Mouse (Mus musculus) liver, embryonic 14.5 days (tissue): ENCODE measurements around the gene Themis. TPM values are rescaled to one million over a fixed set of nuclear protein-coding genes. Genes with fewer than 3 reads are reported as not detected.

ENCODE experiments used
- ATAC-seq: fragments of 200-750 bp; cut with Nextera tagmentation; 2 replicates; pipeline ENCODE4 v1.8.0; 2017; ENCODE audit warnings: moderate number of reproducible peaks, mild to moderate bottlenecking, moderate library complexity; ENCODE audit not compliant: insufficient read depth
- DNase-seq, 3 experiments: peaks; one replicate each; pipeline ENCODE4 v3.0.0-alpha.2; 2012 to 2013; ENCODE audit warnings: low read depth in 3 of 3, low spot score in 3 of 3
- H3K27ac ChIP-seq: fragments of 300-500 bp; sonication (generic); 2 replicates; pipeline ENCODE4 v1.5.1; 2014; ENCODE audit warnings: moderate library complexity, mild to moderate bottlenecking, control low read depth, inconsistent platforms
- H3K27me3 ChIP-seq: fragments of 300-500 bp; sonication (generic); 2 replicates; pipeline ENCODE4 v1.6.1; 2014; ENCODE audit warnings: mild to moderate bottlenecking, low read length, moderate library complexity; ENCODE audit not compliant: control insufficient read depth, insufficient read depth
- H3K36me3 ChIP-seq: fragments of 300-500 bp; sonication (generic); replicated peaks from 2 replicates; pipeline ENCODE4 v1.6.1; 2014; ENCODE audit warnings: low read depth; ENCODE audit not compliant: control insufficient read depth, insufficient read depth
- H3K4me1 ChIP-seq, 2 experiments: fragments of 200-500 bp in 1 of 2; fragments of 300-500 bp in 1 of 2; sonication (generic) in 1 of 2; replicated peaks; 2 replicates each; pipeline ENCODE4 v1.6.1; 2012 to 2014; ENCODE audit warnings: antibody characterized with exemption in 1 of 2, inconsistent platforms in 1 of 2, low read length in 1 of 2; ENCODE audit not compliant: control insufficient read depth in 2 of 2, insufficient read depth in 2 of 2
- H3K4me2 ChIP-seq: fragments of 300-500 bp; sonication (generic); 2 replicates; pipeline ENCODE4 v1.6.1; 2014; ENCODE audit warnings: low read depth, mild to moderate bottlenecking, control low read depth, moderate library complexity
- H3K4me3 ChIP-seq, 2 experiments: fragments of 200-500 bp in 1 of 2; fragments of 300-500 bp in 1 of 2; sonication (generic) in 1 of 2; 2 replicates each; pipeline ENCODE4 v1.5.1; 2012 to 2014; ENCODE audit warnings: low read depth in 2 of 2, low read length in 2 of 2, mild to moderate bottlenecking in 2 of 2, control low read depth in 1 of 2, inconsistent platforms in 1 of 2, moderate library complexity in 1 of 2; ENCODE audit not compliant: insufficient read depth in 1 of 2
- H3K9ac ChIP-seq: fragments of 300-500 bp; sonication (generic); replicated peaks from 2 replicates; pipeline ENCODE4 v1.6.1; 2014; ENCODE audit warnings: mild to moderate bottlenecking, control low read depth, moderate library complexity
- H3K9me3 ChIP-seq: fragments of 300-500 bp; sonication (generic); 2 replicates; pipeline ENCODE4 v1.6.1; 2016; ENCODE audit warnings: low read length, mixed read lengths; ENCODE audit not compliant: control insufficient read depth
- CTCF ChIP-seq: IDR thresholded peaks from 2 replicates; pipeline ENCODE4 v1.5.1; 2016; ENCODE audit warnings: antibody characterized with exemption, low read depth, control low read depth
- EP300 ChIP-seq: IDR thresholded peaks from 2 replicates; pipeline ENCODE4 v1.6.1; 2016; ENCODE audit warnings: antibody characterized with exemption, low read depth
- whole genome bisulfite sequencing: fragments of 180-500 bp; shearing (Covaris S2); extraction: QIAGEN DNeasy Blood & Tissue Kit; methylation state at CpG from one replicate; pipeline ENCODE4 v1.1.7; 2014; ENCODE audit not compliant: insufficient replicate concordance; 5-methylcytosine and 5-hydroxymethylcytosine counted together
- polyA plus RNA-seq, 2 experiments: library from polyadenylated mRNA; depleted of rRNA in 1 of 2; stranded (reverse) in 1 of 2; unstranded in 1 of 2; fragments of >200 nt; fragmentation: Nextera tagmentation in 1 of 2; extraction: Ambion mirVana in 1 of 2; gene quantifications; 2 replicates each; pipeline versions ENCODE4 v1.2.1 to v1.2.3; 2012 to 2014

Themis gene
- not detected in 2 replicates for polyA plus RNA-seq (2012; rRNA removed)
- 0.05 TPM in 1 of 2 replicates, not detected in the other for polyA plus RNA-seq (2014; fragmentation: Nextera tagmentation; extraction: Ambion mirVana)

- 31% methylated on average over 5 of the region's 5 CpGs for WGBS
- DNase-seq (no peak), ATAC-seq (no peak)
- Histone ChIP-seq H3K4me2 (no peak within 1 kb of the TSS), H3K4me3 (no peak within 1 kb of the TSS), H3K36me3 (no peaks in the 10 kb centered on the region), H3K9ac (no peak within 1 kb of the TSS), H3K4me1 (no peaks in the 10 kb centered on the region), H3K27ac (no peak within 1 kb of the TSS), H3K27me3 (no peaks in the 10 kb centered on the region), H3K9me3 (no peaks in the 10 kb centered on the region)
- TF ChIP-seq EP300 (no peak), CTCF (no peak)
These were observed at the start of gene Themis for GRCm38 (mm10) chr10:28668261-28668660. Themis (plus strand) TSS chr10:28668360.

GRCm38 (mm10) chr10:28619415-28619814, 48.7 kb upstream of the Themis start:
- Histone ChIP-seq H3K27ac (no peak overlapping the region), H3K9me3 (no peaks in the 10 kb centered on the region), H3K4me3 (no peak overlapping the region), H3K4me2 (no peak overlapping the region), H3K9ac (no peak overlapping the region), H3K27me3 (no peaks in the 10 kb centered on the region), H3K4me1 (no peaks in the 10 kb centered on the region), H3K36me3 (no peaks in the 10 kb centered on the region)
- no peak for ATAC-seq
- WGBS = 68% methylated on average over 1 of the region's 1 CpGs
- DNase-seq = no peak
- TF ChIP-seq EP300 (no peak), CTCF (no peak)

DNA sequence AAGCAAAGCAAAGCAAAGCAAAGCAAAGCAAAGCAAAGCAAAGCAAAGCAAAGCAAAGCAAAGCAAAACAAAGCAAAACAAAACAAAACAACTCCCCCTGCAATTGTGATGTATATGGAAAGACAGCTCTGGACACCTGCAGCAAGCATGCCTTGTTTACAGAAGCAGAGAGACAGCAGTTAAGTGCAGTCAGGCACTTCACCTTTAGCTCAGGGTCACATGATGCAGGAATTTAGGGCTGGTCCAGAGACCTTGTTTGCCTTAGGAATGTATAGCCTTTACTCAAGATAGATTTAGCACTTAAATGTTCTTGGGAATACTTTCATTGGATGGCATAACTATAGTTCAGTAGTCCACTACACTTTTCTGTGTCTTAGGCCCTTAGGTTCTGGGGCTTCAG, 32.1 kb upstream of the Themis start:
- Histone ChIP-seq H3K9ac (no peak overlapping the region), H3K4me3 (no peak overlapping the region), H3K4me1 (no peaks in the 10 kb centered on the region), H3K4me2 (no peak overlapping the region), H3K27ac (no peak overlapping the region), H3K9me3 (no peaks in the 10 kb centered on the region), H3K36me3 (no peaks in the 10 kb centered on the region), H3K27me3 (no peaks in the 10 kb centered on the region)
- ATAC-seq (no peak), DNase-seq (no peak)
- TF ChIP-seq CTCF = no peak
- no peak for TF ChIP-seq EP300

GRCm38 (mm10) chr10:28641887-28642286, 26.3 kb upstream of the Themis start:
- Histone ChIP-seq H3K36me3 (no peaks in the 10 kb centered on the region), H3K4me2 (no peak overlapping the region), H3K4me1 (no peaks in the 10 kb centered on the region), H3K4me3 (no peak overlapping the region), H3K27ac (no peak overlapping the region), H3K9me3 (no peaks in the 10 kb centered on the region), H3K9ac (no peak overlapping the region), H3K27me3 (no peaks in the 10 kb centered on the region)
- ATAC-seq (no peak), DNase-seq (no peak)
- TF ChIP-seq CTCF (no peak), EP300 (no peak)
- 80% methylated on average over 2 of the region's 2 CpGs for WGBS

DNA sequence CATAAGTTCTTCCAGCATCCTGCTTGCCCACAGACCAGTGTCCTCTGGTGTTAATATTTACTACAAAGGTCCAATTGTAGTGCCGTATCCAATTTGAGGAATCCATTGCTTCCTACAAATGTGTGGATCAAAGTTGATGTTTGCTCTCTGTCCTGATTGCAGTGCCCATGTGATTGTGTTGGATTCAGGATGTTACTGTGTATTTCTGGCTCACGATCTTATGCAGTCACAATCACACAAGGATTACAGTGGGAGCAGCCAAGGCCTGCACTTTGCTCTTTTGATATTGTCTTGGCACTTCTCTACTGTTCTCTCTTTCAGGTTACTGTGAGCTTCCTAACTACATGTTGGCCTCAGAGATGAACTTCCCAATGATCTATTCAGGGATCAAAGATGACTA, 20.3 kb upstream of the Themis start:
- H3K4me2 ChIP-seq = no peak overlapping the region
- no peaks in the 10 kb centered on the region for H3K4me1 ChIP-seq
- DNase-seq = no peak
- WGBS = 68% methylated on average over 2 of the region's 2 CpGs
- no peaks in the 10 kb centered on the region for H3K36me3 ChIP-seq
- no peaks in the 10 kb centered on the region for H3K9me3 ChIP-seq
- TF ChIP-seq EP300 (no peak), CTCF (no peak)
- no peak overlapping the region for H3K27ac ChIP-seq
- H3K27me3 ChIP-seq = no peaks in the 10 kb centered on the region
- ATAC-seq = no peak
- no peak overlapping the region for H3K4me3 ChIP-seq
- no peak overlapping the region for H3K9ac ChIP-seq
